Mouse (Mus musculus): Measurements from ENCODE around the gene Kcnh1. TPM values are rescaled to one million over a fixed set of nuclear protein-coding genes. Genes with fewer than 3 reads are reported as not detected.

The Kcnh1 gene
- polyA plus RNA-seq, 1 experiment from 2014 or later = not detected

DNA sequence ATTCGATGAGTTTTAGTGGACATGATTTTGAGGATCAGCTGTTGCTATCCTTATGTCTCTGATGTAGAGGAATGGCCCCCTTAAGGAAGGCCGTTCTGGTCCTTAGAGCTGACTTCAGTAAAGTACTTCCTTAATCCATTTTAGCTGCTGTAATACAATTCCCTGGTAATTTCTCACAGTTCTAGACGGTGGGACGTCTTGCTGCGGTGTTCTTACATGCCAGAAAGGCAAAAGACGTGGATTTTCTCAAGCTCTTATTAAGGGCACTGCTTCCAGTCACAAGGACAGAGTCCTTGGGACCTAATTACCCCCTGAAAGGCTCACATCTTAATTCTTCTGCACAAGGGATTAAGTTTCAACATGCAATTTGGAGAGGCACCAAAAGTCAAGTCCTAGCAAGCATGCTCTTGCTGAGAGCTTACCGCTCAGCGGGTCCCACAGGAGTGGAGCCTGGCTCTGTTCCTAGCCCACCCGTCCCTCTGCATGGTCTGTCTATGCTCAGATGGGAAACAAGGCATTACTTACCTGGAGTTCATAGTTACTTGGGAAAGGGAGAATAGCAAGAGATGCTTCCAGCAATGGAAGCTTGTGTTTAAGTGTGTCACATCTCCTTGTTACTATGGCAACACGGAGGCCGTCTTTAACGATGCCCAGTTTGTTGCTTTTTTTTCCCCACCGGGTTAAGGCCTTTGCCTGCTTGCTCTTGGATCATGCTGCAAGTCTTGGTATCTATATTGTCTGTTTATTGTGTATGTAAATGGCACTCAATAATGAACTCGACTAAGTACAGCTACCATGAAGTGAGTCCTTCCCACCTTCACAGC lies 209.3 kb downstream of the Kcnh1 start:
- no peaks in the 10 kb centered on the region for H3K36me3 ChIP-seq (ENCODE audit: control insufficient read depth, insufficient read depth)
- H3K4me1 ChIP-seq (ENCODE audit: control insufficient read depth, low read depth, low read length) = no peaks in the 10 kb centered on the region
- H3K4me3 ChIP-seq (ENCODE audit: low read depth, low read length) = no peak overlapping the region
- no peak overlapping the region for H3K4me2 ChIP-seq (ENCODE audit: low read depth, low read length)
- no peak overlapping the region for H3K27ac ChIP-seq (ENCODE audit: low read length)
- no peak overlapping the region for H3K9ac ChIP-seq (ENCODE audit: low read depth, low read length)
- 65% methylated on average over 14 of the region's 14 CpGs for WGBS (ENCODE audit: insufficient replicate concordance)
- H3K27me3 ChIP-seq (ENCODE audit: control insufficient read depth, insufficient read depth, low read depth, low read length) = peaks cover 4% of the 10 kb centered on the region; the same call in 1 of the 2 replicates
- ATAC-seq (ENCODE audit: low read depth) = no peak
- no peaks in the 10 kb centered on the region for H3K9me3 ChIP-seq (replicated peaks; ENCODE audit: control insufficient read depth, low read length)

- H3K27me3 ChIP-seq (ENCODE audit: control insufficient read depth, insufficient read depth, low read depth, low read length) = peaks cover 7% of the 10 kb centered on the region; the same call in 1 of the 2 replicates
- H3K36me3 ChIP-seq (ENCODE audit: control insufficient read depth, insufficient read depth) = no peaks in the 10 kb centered on the region
- no peaks in the 10 kb centered on the region for H3K9me3 ChIP-seq (replicated peaks; ENCODE audit: control insufficient read depth, low read length)
- H3K27ac ChIP-seq (ENCODE audit: low read length) = no peak overlapping the region
- no peaks in the 10 kb centered on the region for H3K4me1 ChIP-seq (ENCODE audit: control insufficient read depth, low read depth, low read length)
- WGBS (ENCODE audit: insufficient replicate concordance) = 42% methylated on average over 4 of the region's 4 CpGs
- no peak overlapping the region for H3K4me3 ChIP-seq (ENCODE audit: low read depth, low read length)
- H3K4me2 ChIP-seq (ENCODE audit: low read depth, low read length) = no peak overlapping the region
- no peak for ATAC-seq (ENCODE audit: low read depth)
- H3K9ac ChIP-seq (ENCODE audit: low read depth, low read length) = no peak overlapping the region
Observed at GRCm38 (mm10) chr1:192400991-192401390, 210.4 kb downstream of the Kcnh1 start.

- WGBS (ENCODE audit: insufficient replicate concordance) = 67% methylated on average over 8 of the region's 8 CpGs
- ATAC-seq (ENCODE audit: low read depth) = no peak
Observed at GRCm38 (mm10) chr1:192402911-192403704, 212.5 kb downstream of the Kcnh1 start.

GRCm38 (mm10) chr1:192405136-192405535 lies 214.6 kb downstream of the Kcnh1 start:
- H3K4me1 ChIP-seq (ENCODE audit: control insufficient read depth, low read depth, low read length) = no peaks in the 10 kb centered on the region
- no peaks in the 10 kb centered on the region for H3K36me3 ChIP-seq (ENCODE audit: control insufficient read depth, insufficient read depth)
- H3K27me3 ChIP-seq (ENCODE audit: control insufficient read depth, insufficient read depth, low read depth, low read length) = peaks cover 2% of the 10 kb centered on the region; the same call in 1 of the 2 replicates
- no peak for ATAC-seq (ENCODE audit: low read depth)
- no peak overlapping the region for H3K27ac ChIP-seq (ENCODE audit: low read length)
- no peaks in the 10 kb centered on the region for H3K9me3 ChIP-seq (replicated peaks; ENCODE audit: control insufficient read depth, low read length)
- no peak overlapping the region for H3K4me2 ChIP-seq (ENCODE audit: low read depth, low read length)
- H3K4me3 ChIP-seq (ENCODE audit: low read depth, low read length) = no peak overlapping the region
- H3K9ac ChIP-seq (ENCODE audit: low read depth, low read length) = no peak overlapping the region
- WGBS (ENCODE audit: insufficient replicate concordance) = 54% methylated on average over 4 of the region's 4 CpGs

More at GRCm38 (mm10) chr1:192402911-192403704, 212.5 kb downstream of the Kcnh1 start:
- H3K27me3 ChIP-seq (ENCODE audit: control insufficient read depth, insufficient read depth, low read depth, low read length) = peaks cover 5% of the 10 kb centered on the region; the same call in 1 of the 2 replicates
- no peak overlapping the region for H3K9ac ChIP-seq (ENCODE audit: low read depth, low read length)
- no peaks in the 10 kb centered on the region for H3K4me1 ChIP-seq (ENCODE audit: control insufficient read depth, low read depth, low read length)
- no peaks in the 10 kb centered on the region for H3K9me3 ChIP-seq (replicated peaks; ENCODE audit: control insufficient read depth, low read length)
- no peak overlapping the region for H3K4me3 ChIP-seq (ENCODE audit: low read depth, low read length)
- no peaks in the 10 kb centered on the region for H3K36me3 ChIP-seq (ENCODE audit: control insufficient read depth, insufficient read depth)
- H3K27ac ChIP-seq (ENCODE audit: low read length) = no peak overlapping the region
- no peak overlapping the region for H3K4me2 ChIP-seq (ENCODE audit: low read depth, low read length)

- no peak overlapping the region for H3K4me3 ChIP-seq (ENCODE audit: low read depth, low read length)
- no peaks in the 10 kb centered on the region for H3K4me1 ChIP-seq (ENCODE audit: control insufficient read depth, low read depth, low read length)
- no peaks in the 10 kb centered on the region for H3K9me3 ChIP-seq (replicated peaks; ENCODE audit: control insufficient read depth, low read length)
- ATAC-seq (ENCODE audit: low read depth) = no peak
- no peak overlapping the region for H3K27ac ChIP-seq (ENCODE audit: low read length)
- no peaks in the 10 kb centered on the region for H3K36me3 ChIP-seq (ENCODE audit: control insufficient read depth, insufficient read depth)
- H3K4me2 ChIP-seq (ENCODE audit: low read depth, low read length) = no peak overlapping the region
- 60% methylated on average over 5 of the region's 5 CpGs for WGBS (ENCODE audit: insufficient replicate concordance)
- peaks cover 2% of the 10 kb centered on the region; the same call in 1 of the 2 replicates for H3K27me3 ChIP-seq (ENCODE audit: control insufficient read depth, insufficient read depth, low read depth, low read length)
- H3K9ac ChIP-seq (ENCODE audit: low read depth, low read length) = no peak overlapping the region
Observed at GRCm38 (mm10) chr1:192406589-192406988, 216.0 kb downstream of the Kcnh1 start.

DNA sequence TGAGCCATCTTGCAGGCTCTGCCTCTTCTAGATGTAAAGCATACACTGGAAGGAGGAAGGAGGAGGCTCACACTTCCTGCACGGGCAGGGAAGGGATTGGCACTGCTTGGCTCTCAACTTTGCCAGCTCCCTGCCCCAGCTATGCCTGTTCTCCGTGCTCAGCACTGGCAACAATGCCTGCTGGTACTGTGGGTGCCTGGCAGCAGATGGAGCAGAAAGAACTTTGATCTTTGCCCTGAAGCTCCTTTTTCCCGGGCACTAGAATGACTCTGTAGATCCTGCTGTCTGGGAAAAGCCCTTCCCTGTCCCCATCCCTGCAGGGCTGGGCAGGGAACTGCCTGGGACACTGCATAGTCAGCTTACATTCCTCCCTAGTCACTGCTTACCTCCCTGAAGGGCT lies 225.2 kb downstream of the Kcnh1 start:
- no peak overlapping the region for H3K4me3 ChIP-seq (ENCODE audit: low read depth, low read length)
- H3K4me2 ChIP-seq (ENCODE audit: low read depth, low read length) = no peak overlapping the region
- H3K36me3 ChIP-seq (ENCODE audit: control insufficient read depth, insufficient read depth) = no peaks in the 10 kb centered on the region
- ATAC-seq (ENCODE audit: low read depth) = no peak
- no peaks in the 10 kb centered on the region for H3K4me1 ChIP-seq (ENCODE audit: control insufficient read depth, low read depth, low read length)
- 33% methylated on average over 3 of the region's 3 CpGs for WGBS (ENCODE audit: insufficient replicate concordance)
- no peaks in the 10 kb centered on the region for H3K9me3 ChIP-seq (replicated peaks; ENCODE audit: control insufficient read depth, low read length)
- H3K27ac ChIP-seq (ENCODE audit: low read length) = no peak overlapping the region
- 0 out of 2 replicates have a peak, but pooled peaks cover 2% of the 10 kb centered on the region for H3K27me3 ChIP-seq (ENCODE audit: control insufficient read depth, insufficient read depth, low read depth, low read length)
- no peak overlapping the region for H3K9ac ChIP-seq (ENCODE audit: low read depth, low read length)

GRCm38 (mm10) chr1:192416241-192416821 lies 225.8 kb downstream of the Kcnh1 start:
- Histone ChIP-seq H3K9ac (ENCODE audit: low read depth, low read length) (no peak overlapping the region), H3K4me1 (ENCODE audit: control insufficient read depth, low read depth, low read length) (no peaks in the 10 kb centered on the region), H3K27me3 (ENCODE audit: control insufficient read depth, insufficient read depth, low read depth, low read length) (0 out of 2 replicates have a peak, but pooled peaks cover 2% of the 10 kb centered on the region), H3K36me3 (ENCODE audit: control insufficient read depth, insufficient read depth) (no peaks in the 10 kb centered on the region), H3K9me3 (replicated peaks; ENCODE audit: control insufficient read depth, low read length) (no peaks in the 10 kb centered on the region), H3K27ac (ENCODE audit: low read length) (no peak overlapping the region), H3K4me2 (ENCODE audit: low read depth, low read length) (no peak overlapping the region), H3K4me3 (ENCODE audit: low read depth, low read length) (no peak overlapping the region)
- WGBS (ENCODE audit: insufficient replicate concordance) = 61% methylated on average over 9 of the region's 9 CpGs
- ATAC-seq (ENCODE audit: low read depth) = no peak

- H3K36me3 ChIP-seq (ENCODE audit: control insufficient read depth, insufficient read depth) = no peaks in the 10 kb centered on the region
- no peak overlapping the region for H3K4me3 ChIP-seq (ENCODE audit: low read depth, low read length)
- no peak overlapping the region for H3K9ac ChIP-seq (ENCODE audit: low read depth, low read length)
- no peaks in the 10 kb centered on the region for H3K9me3 ChIP-seq (replicated peaks; ENCODE audit: control insufficient read depth, low read length)
- H3K27me3 ChIP-seq (ENCODE audit: control insufficient read depth, insufficient read depth, low read depth, low read length) = 0 out of 2 replicates have a peak, but pooled peaks cover 2% of the 10 kb centered on the region
- no peak overlapping the region for H3K4me2 ChIP-seq (ENCODE audit: low read depth, low read length)
- ATAC-seq (ENCODE audit: low read depth) = no peak
- no peak overlapping the region for H3K27ac ChIP-seq (ENCODE audit: low read length)
- 56% methylated on average over 5 of the region's 5 CpGs for WGBS (ENCODE audit: insufficient replicate concordance)
- H3K4me1 ChIP-seq (ENCODE audit: control insufficient read depth, low read depth, low read length) = no peaks in the 10 kb centered on the region
Observed at GRCm38 (mm10) chr1:192419176-192419575, 228.6 kb downstream of the Kcnh1 start.
